Mouse (Mus musculus) brain, embryonic 14.5 days (tissue): Measurements from ENCODE around the gene Msantd1. TPM values are rescaled to one million over a fixed set of nuclear protein-coding genes. Genes with fewer than 3 reads are reported as not detected.

Experiments used
- DNase-seq: peaks from one replicate; pipeline ENCODE4 v3.0.0-alpha.2; 2011; ENCODE audit warnings: low read depth
- CTCF ChIP-seq: fragments of 200-500 bp; IDR thresholded peaks from 2 replicates; pipeline ENCODE4 v1.5.1; 2012; ENCODE audit warnings: inconsistent platforms, mild to moderate bottlenecking, moderate library complexity, borderline replicate concordance; ENCODE audit not compliant: insufficient read depth, insufficient read length; ENCODE audit errors: extremely low read depth
- POLR2A ChIP-seq: fragments of 200-500 bp; IDR thresholded peaks from 2 replicates; pipeline ENCODE4 v1.6.1; 2012; ENCODE audit warnings: mild to moderate bottlenecking, inconsistent platforms, borderline replicate concordance; ENCODE audit not compliant: poor library complexity, insufficient read depth, insufficient read length, severe bottlenecking; ENCODE audit errors: extremely low read depth
- polyA plus RNA-seq: library from polyadenylated mRNA; depleted of rRNA; stranded (reverse); fragments of >200 nt; gene quantifications from 2 replicates; pipeline ENCODE4 v1.2.3, GENCODE M21; 2012

Gene Msantd1
- polyA plus RNA-seq, 1 experiment, result 9.0 TPM

DNA sequence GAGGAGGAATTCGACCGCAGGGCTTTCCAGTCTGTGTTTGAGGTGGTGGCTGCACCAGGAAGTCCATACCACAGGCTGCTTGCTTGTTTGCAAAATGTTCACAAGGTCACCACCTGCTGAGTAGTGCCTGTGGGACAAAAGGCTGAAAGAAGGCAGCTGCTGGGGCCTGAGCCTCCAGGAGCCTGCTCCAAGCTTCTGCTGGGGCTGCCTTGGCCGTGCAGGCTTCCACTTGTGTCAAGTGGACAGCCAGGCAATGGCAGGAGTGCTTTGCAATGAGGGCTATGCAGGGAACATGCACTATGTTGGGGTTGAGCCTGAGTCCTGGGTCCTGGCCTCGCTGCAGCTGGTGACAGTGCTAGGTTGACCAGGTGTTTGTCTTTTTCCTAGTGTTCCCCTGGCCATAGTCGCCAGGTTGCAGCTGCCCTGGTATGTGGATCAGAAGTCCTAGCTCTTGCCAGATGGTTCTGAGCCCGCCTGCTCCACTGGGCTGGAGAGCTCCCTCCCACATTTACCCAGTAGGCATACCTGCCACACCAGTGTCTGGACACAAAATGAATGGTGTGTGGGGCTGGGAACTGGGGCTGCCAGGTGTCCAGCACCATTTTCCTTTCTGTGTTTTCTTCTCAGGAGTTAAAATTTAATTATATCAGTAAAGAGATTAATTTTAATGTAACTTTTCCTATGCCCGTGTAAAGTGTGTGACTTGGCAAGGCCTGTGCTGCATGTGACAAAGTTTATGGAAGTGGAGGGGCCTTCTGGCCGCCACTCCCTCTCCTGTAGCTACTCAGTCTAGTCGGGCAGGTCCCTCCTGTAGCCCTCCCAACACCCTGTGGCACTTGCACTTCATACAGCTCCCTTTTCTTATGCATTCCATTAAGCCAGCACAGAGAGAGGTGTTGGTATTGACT lies 1.2 kb downstream of the Msantd1 start:
- TF ChIP-seq CTCF (no peak), POLR2A (no peak)
- DNase-seq, result no peak

DNA sequence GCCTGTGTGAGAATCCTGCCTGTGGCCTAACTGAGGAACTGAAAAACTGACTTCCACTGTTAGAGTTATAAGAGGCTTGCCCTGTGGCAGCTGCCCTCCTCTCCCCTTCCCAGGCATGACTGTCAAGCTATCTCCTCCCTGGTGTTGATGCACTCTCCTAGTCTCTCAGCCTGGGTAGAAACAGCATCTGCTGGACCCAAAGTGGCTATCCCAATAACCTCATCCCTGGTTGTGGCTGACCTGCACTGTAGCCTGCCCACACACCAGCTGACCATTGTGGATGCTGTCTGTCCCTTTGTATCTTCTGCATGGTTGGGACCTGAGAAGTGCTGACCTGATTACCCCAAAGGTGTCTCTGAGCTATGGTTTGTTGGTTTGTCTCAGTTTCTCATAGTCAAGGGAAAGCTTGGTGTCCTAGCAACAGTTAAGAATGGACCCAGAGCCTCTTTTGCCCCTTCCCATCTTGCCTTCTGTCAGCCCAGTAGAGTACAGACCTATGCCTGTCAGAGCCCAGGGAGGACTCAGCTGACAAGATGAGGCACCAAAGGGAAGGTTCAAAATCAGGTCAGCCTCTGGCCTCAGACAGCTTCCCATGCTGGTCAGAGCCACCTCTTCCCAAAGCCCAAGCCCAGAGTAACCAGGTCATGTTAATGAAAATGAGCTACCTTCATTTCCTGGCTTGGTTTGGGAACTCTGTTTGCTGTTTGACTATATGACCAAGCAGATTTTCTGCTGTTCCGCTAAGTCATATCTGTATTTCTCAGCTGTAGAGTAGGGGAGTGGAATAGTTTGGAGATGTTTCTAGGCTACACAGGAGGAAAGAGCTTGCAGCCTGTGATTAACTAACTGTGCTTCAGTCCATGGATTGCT lies 2.1 kb downstream of the Msantd1 start:
- DNase-seq, result no peak
- TF ChIP-seq POLR2A, result no peak
- no peak for TF ChIP-seq CTCF

DNA sequence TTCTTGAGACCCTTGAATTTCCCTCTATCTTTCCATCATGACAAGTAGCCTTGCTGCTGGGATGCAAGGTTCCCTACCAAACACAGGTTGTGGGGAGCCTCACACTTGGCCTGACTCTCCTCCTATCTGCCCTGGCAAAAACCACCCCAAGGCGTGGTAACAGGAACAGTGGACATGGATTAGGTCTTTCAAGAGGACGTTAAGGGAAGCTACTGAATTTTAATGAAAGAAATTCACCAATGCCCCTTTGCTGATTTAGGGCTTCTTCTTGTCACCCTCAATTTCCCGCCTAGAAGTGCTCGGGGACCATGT lies 2.6 kb downstream of the Msantd1 start:
- DNase-seq, result no peak
- TF ChIP-seq POLR2A, result no peak
- TF ChIP-seq CTCF, result no peak

DNA sequence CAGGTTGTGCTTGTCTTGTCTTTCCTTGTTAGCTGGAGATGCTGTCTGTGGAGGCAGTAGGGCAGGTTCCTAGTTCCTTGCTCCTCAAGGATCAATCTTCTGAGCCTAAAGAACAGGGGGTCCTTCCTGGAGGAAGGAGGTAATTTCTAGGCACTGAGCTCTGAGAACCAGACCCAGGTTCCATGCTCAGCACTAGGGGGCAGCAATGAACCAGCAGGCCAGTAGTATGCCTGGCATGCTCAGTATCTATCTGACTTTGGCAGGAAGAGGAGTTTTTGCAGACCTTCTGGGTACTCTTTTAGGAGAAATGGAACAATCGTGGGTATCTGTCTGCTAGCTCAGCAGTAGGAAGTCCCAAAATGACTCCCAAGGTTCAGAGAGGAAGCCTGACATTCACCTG lies 8.0 kb downstream of the Msantd1 start:
- peak; percentile 88 for DNase-seq
- peak; percentile 90 for TF ChIP-seq CTCF
- no peak for TF ChIP-seq POLR2A

DNA sequence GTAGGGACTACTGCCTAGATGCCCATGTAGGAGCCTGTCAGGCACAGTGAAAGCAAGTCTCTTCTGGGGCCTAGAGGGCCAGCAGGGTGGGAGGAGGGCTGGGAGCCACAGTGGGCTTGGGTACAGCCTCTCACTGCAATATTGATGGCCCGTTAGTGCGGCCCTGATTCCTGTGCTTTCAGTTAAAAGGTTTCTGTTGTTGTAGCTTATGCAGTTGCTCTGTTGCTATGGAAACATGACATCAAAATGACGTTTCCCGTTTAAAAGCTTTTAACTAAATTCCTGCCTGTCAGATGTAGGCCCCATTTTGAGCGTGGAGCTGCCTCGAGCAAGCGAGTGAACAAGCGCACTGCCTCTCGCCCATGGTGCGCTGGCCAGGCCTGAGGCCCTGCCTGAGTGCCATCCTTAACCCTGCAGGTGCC lies 9.4 kb downstream of the Msantd1 start:
- DNase-seq, result peak; percentile 88

DNA sequence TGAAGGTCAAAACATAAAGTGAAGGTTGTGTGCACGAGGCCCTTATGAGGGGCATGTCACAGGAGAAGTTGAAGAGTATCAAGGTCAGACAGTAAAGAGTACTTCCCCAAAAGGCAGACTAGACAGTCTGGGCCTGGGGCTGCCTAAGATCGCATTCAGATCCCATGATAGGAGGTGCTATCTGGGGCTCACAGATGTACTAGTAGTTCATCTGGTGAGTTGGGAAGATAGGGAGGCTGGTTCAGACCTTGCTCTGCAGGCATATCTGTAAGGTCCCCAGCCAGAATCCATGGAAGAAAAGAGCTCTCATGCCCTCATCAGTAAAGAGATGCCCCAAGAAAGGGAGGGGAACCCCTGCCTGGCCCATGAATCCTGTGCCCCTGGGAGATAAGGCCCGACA lies 11.0 kb downstream of the Msantd1 start:
- TF ChIP-seq POLR2A (no peak), CTCF (no peak)
- no peak for DNase-seq

More for the DNA sequence above, 9.4 kb downstream of the Msantd1 start:
- TF ChIP-seq POLR2A, result no peak
- no peak for TF ChIP-seq CTCF

DNA sequence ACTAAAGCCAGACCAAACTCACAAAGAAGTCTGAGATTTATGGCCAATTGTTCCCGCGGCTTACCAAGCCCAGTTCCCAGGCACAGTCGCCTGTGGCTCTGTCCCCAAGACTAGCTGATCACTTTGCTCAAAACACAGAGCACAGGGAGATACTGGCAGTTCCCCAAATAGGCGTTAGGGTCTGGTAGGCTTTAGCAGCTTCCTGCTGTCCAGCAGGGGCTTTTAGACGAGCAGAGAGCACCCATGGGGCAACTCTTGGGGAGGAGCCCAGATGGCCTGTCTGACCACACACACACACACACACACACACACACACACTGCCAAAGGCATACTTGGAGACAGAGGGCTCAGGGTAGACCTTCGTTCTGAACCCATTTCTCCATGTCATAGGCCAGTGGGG lies 14.7 kb downstream of the Msantd1 start:
- no peak for DNase-seq
- TF ChIP-seq POLR2A (no peak), CTCF (no peak)

DNA sequence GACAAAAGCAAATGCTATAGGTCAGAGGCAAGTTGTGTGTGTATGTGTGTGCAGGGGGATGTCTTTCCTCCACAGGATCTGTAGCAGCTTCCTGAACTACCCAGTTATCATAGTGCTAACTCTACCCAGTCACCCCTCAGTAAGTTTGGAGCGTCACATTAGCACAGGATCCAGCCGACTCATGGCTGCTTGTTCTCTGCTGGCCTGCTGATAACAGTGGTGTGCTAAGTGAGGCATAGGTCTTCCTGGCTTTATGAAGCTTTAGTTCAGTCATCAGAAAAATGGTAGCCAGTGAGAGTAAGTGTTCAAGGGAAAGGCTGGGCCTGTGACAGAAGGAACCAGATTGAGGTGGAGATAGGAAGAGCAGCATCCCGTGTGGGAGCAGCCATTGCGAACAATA lies 16.1 kb downstream of the Msantd1 start:
- TF ChIP-seq POLR2A (no peak), CTCF (no peak)
- no peak for DNase-seq

DNA sequence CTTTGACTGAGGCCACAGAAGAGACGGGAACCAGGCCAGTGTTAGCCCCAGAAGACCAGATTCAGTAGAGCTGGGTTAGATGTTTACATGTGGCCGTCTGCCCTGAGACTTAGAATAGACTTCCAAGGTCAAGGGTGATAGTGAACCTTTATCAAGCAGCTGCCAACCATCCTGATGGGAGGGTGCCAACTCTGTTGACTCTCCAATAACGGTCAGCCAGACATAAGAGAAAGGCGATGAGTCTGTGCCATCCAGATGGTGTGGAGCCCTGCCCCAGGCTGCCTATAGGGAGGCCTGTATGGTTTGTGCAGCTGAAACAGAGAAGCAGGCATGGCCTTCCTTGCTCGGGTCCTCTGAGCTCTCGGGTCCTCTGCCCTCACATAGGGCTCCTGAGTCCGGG lies 16.7 kb downstream of the Msantd1 start:
- DNase-seq, result no peak
- TF ChIP-seq CTCF (no peak), POLR2A (no peak)

DNA sequence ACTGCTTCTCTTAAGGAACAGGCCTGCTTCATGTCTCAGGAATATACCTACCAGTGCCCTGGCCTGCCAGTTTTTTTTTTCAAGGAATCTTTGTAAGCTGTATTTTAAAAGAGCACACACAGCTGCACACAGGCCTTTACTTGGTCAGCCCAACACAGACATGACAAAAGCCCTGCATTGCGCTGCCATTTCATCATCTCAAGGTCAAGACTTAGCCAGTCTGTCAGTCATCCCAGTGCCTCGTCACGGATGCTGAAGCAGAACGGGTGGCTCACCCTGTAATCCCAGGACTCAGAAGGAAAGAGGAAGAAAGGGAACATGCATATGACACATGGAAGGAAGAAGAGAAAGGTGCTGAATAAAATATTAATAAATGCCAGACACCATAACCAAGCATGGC lies 19.8 kb downstream of the Msantd1 start:
- no peak for DNase-seq
- TF ChIP-seq CTCF, result no peak
- TF ChIP-seq POLR2A, result no peak

DNA sequence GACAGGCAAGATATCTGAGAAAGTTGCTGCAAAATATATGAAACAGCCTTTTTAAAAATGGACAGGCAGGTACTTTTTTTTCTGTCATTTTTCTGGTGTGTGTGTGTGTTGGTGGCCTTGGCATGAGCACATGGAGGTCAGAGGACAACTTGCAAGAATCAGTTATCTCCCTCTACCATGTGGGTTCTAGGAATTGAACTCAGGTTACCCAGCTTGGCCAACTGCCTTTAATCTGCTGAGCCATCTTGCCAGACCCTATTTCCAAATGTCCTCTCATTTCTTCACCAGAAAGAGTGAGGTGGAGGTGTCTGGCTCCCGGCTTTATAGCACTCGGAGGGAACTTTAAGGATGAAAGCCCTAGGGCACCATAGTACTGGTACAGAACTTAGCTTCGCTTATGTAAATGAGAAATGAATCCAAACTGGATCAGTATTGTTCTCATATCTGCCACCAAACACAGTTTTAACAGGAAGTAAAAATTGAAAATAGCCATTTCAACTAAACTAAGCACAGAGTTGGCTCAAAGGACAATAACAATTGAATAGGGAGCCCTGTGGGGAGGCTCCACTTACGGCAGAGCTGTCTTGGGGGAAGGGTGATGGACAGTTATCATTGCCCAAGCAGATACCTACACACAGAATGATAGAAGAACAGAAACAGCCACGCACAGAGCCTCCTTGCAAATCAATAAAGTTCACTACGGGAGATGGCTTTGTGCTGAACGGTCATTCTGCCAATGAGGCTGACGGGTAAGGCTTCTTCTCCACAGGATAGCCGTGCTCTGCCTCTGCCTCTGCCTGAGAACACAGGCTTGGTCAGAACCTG lies 22.6 kb downstream of the Msantd1 start:
- TF ChIP-seq CTCF (no peak), POLR2A (no peak)
- no peak for DNase-seq

DNA sequence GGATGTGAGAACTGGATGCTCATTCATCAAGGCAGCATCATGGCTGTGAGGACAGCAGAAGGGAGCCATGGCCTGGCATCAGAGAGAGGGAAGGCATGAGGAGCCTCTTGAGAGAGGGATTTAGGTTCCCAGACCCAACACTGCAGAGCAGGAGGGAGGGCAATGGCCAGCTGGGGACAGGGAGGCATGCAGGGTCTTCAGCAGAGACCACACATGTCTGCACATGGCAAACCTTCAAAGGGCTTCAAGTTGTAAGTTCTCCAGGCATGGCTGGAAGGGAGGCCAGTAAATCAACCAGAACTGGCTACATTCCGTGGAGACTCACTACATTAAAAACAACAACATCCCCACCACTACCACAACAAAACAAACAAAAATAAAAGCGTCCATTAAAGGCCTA lies 23.3 kb downstream of the Msantd1 start:
- TF ChIP-seq CTCF, result no peak
- no peak for TF ChIP-seq POLR2A
- no peak for DNase-seq
